Comparison of ENCODE assay signal across 22 mouse cellular contexts in genomic region chr13:20627796-20628195, GRCm38 (mm10).
"Had no signal": no experiment of that assay in that cellular context is flagged by ENCODE, and none has a peak within 500 bp of the region (broad histone marks: within the 10 kb centered on the region; RNA-seq: fewer than 3 reads in every experiment).

No protein-coding gene starts in this region.

- H3K36me3 ChIP-seq: hindbrain, embryonic 13.5 days; hindbrain, embryonic 15.5 days; limb, embryonic 10.5 days; limb, embryonic 12.5 days; liver, embryonic 13.5 days; liver, embryonic 15.5 days had no signal

- H3K27me3 ChIP-seq: heart, embryonic 12.5 days; hindbrain, embryonic 13.5 days; hindbrain, embryonic 15.5 days; limb, embryonic 12.5 days; liver, embryonic 13.5 days; liver, embryonic 15.5 days had no signal

- H3K4me3 ChIP-seq: heart, adult 2 months; heart, embryonic 12.5 days; hindbrain, embryonic 13.5 days; hindbrain, embryonic 15.5 days; layer of hippocampus, adult 2 months; left cerebral cortex, adult 2 months; limb, embryonic 10.5 days; limb, embryonic 12.5 days; liver, embryonic 13.5 days; liver, embryonic 15.5 days had no signal

- H3K9ac ChIP-seq: heart, embryonic 12.5 days; hindbrain, embryonic 13.5 days; hindbrain, embryonic 15.5 days; limb, embryonic 12.5 days; liver, embryonic 13.5 days; liver, embryonic 15.5 days had no signal

- DNase-seq: gastrocnemius, postnatal 14 days; gastrocnemius, postnatal 36 days; heart, adult 11 months; heart, adult 2 months; heart, postnatal 10 days; heart, postnatal 4 days; kidney, adult 18-20 months; kidney, adult 8-10 months; kidney, postnatal 10 days; kidney, postnatal 25 days; kidney, postnatal 4 days; liver; liver, embryonic 13.5 days had no signal

- H3K27ac ChIP-seq: heart, adult 2 months; hindbrain, embryonic 13.5 days; hindbrain, embryonic 15.5 days; hindbrain, postnatal 0 days; layer of hippocampus, adult 2 months; left cerebral cortex, adult 2 months; limb, embryonic 10.5 days; limb, embryonic 12.5 days; liver, embryonic 13.5 days; liver, embryonic 15.5 days had no signal

- H3K9me3 ChIP-seq: hindbrain, embryonic 13.5 days; hindbrain, embryonic 15.5 days; limb, embryonic 10.5 days; limb, embryonic 12.5 days; liver, embryonic 13.5 days; liver, embryonic 15.5 days had no signal

- H3K4me1 ChIP-seq: hindbrain, embryonic 13.5 days; hindbrain, embryonic 15.5 days; limb, embryonic 10.5 days; limb, embryonic 12.5 days; liver, embryonic 13.5 days; liver, embryonic 15.5 days had no signal
